Mouse (Mus musculus): ENCODE results near the gene Pdss1. TPM values are rescaled to one million over a fixed set of nuclear protein-coding genes. Genes with fewer than 3 reads are reported as not detected.

The Pdss1 gene
- polyA plus RNA-seq, 1 experiment = 27.7 TPM

DNA sequence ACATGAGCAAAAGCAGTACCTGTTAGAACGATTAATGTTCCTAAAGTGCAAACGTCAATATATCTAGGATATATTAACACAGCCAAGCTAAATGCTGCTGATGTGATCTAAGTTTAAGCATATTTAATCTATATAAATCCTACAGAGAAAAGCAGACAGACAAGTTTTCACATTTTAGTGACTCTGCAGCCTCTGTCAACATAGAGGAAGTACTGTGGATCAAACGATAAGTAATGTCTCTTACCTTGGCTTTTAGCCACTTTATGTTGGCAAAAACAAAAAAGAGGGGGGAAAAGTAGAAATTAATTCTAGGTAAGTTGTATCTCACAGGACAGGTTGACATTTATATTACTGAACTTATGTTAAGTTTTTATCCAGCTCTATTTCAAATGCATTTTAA is 67.6 kb downstream of the Pdss1 start:
- no peak for TF ChIP-seq POLR2A (IDR thresholded peaks at IDR 0.05; ENCODE audit: borderline replicate concordance, extremely low read depth, insufficient read depth, insufficient read length, poor library complexity, severe bottlenecking)
- no peak for TF ChIP-seq CTCF (IDR thresholded peaks at IDR 0.05; ENCODE audit: borderline replicate concordance, extremely low read depth, insufficient read depth, insufficient read length)

DNA sequence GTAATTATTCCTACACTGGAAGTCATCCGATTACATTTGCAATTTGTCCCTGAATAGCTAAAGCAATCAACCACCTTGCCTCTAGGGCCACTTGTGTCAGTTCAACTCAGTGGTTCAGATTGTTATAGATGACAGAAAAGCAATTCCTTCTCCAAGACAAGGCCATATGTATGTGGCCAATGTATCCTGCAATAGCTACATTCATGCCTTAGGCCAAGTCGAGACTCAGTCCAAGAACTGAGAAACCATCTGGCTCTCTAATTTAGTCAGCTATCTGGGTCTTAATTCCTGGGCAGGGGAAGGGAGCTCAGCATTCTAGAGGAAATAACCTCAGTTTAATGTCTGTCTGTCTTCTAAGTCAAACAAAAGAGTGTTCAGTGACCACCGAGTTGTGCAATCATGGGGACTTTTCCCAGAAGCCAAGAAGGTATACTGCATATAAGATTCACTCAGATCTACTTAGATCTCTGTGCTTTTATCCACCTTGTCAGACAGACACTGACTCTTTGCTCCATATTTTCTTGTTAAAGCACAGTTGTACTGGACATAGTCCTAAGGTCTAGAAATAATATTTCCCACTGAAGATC is 82.2 kb downstream of the Pdss1 start:
- peak; percentile 20 for DNase-seq (ENCODE audit: low read depth)
- TF ChIP-seq POLR2A (IDR thresholded peaks at IDR 0.05; ENCODE audit: borderline replicate concordance, extremely low read depth, insufficient read depth, insufficient read length, poor library complexity, severe bottlenecking) (no peak), CTCF (IDR thresholded peaks at IDR 0.05; ENCODE audit: borderline replicate concordance, extremely low read depth, insufficient read depth, insufficient read length) (no peak)

More for the DNA sequence above, 67.6 kb downstream of the Pdss1 start:
- no peak for DNase-seq (ENCODE audit: low read depth)

DNA sequence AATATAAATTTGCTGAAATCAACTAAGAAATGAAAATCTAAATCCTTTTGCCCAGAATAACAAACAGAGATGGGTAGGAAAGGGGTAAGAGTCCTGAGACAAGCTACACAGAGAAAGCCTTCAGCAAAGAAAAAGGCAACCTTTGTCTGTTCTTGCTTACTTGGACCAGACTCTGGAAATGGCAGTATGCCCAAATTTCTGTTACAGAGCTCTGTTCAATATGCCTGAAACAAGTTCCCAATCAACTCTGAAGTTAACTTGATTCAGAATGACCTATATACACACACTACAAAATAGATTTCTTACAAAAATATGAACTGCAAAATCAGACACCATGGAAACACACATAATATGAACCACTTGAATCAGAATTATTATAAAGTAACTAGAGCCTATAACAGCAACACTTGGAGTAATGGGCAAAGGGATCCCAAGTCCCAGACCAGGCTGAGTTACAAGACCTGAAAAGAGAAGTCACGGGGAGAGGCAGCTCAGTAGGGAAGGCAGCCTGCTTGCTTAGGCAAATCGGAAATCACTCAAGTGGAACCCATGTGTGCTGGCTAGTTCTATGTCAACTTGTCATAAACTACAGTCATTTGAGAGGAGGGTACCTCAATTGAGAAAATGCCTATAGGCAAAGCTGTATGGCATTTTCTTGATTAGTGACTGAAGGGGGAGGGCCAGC is 90.8 kb downstream of the Pdss1 start:
- TF ChIP-seq CTCF (IDR thresholded peaks at IDR 0.05; ENCODE audit: borderline replicate concordance, extremely low read depth, insufficient read depth, insufficient read length) = no peak
- DNase-seq (ENCODE audit: low read depth) = peak; percentile 71

Other genes starting within 250 kb of the Pdss1 start
- gene Apbb1ip, start 121.4 kb upstream of the Pdss1 start, polyA plus RNA-seq (2012; rRNA removed) = 0.45 and 0.74 TPM in 2 replicates
- 86.0 and 108 TPM in 2 replicates for gene Abi1, start 144.7 kb downstream of the Pdss1 start, polyA plus RNA-seq (2012; rRNA removed)
- gene Acbd5, start 172.6 kb downstream of the Pdss1 start, polyA plus RNA-seq (2012; rRNA removed) = 26.2 and 36.2 TPM in 2 replicates